Mouse (Mus musculus) liver, embryonic 12.5 days (tissue): ENCODE measurements around the gene Fth1. TPM values are rescaled to one million over a fixed set of nuclear protein-coding genes. Genes with fewer than 3 reads are reported as not detected.

Experiments
- ATAC-seq: fragments of 200-750 bp; cut with Nextera tagmentation; 2 replicates; pipeline ENCODE4 v1.8.0; 2017; ENCODE audit warnings: moderate number of reproducible peaks, mild to moderate bottlenecking, moderate library complexity
- H3K27ac ChIP-seq: fragments of 300-500 bp; sonication (generic); 2 replicates; pipeline ENCODE4 v1.5.1; 2016; ENCODE audit warnings: mild to moderate bottlenecking
- H3K27me3 ChIP-seq: fragments of 300-500 bp; sonication (generic); replicated peaks from 2 replicates; pipeline ENCODE4 v1.6.1; 2016; ENCODE audit warnings: mild to moderate bottlenecking, moderate library complexity
- H3K36me3 ChIP-seq: fragments of 300-500 bp; sonication (generic); 2 replicates; pipeline ENCODE4 v1.6.1; 2016; ENCODE audit warnings: mild to moderate bottlenecking, moderate library complexity
- H3K4me1 ChIP-seq: fragments of 300-500 bp; sonication (generic); 2 replicates; pipeline ENCODE4 v1.6.1; 2016
- H3K4me2 ChIP-seq: fragments of 300-500 bp; sonication (generic); 2 replicates; pipeline ENCODE4 v1.6.1; 2016; ENCODE audit warnings: mild to moderate bottlenecking, moderate library complexity
- H3K4me3 ChIP-seq: fragments of 300-500 bp; sonication (generic); 2 replicates; pipeline ENCODE4 v1.5.1; 2016; ENCODE audit warnings: mild to moderate bottlenecking, moderate library complexity
- H3K9ac ChIP-seq: fragments of 300-500 bp; sonication (generic); 2 replicates; pipeline ENCODE4 v1.6.1; 2016; ENCODE audit warnings: mild to moderate bottlenecking, moderate library complexity
- H3K9me3 ChIP-seq: fragments of 300-500 bp; sonication (generic); replicated peaks from 2 replicates; pipeline ENCODE4 v1.6.1; 2016; ENCODE audit warnings: mild to moderate bottlenecking, moderate library complexity
- WGBS: fragments of 180-500 bp; shearing (Covaris S2); methylation state at CpG from one replicate; pipeline ENCODE4 v1.1.7; 2016; ENCODE audit not compliant: insufficient replicate concordance; 5-methylcytosine and 5-hydroxymethylcytosine counted together
- polyA plus RNA-seq: library from polyadenylated mRNA; unstranded; fragments of >200 nt; fragmentation: Nextera tagmentation; extraction: Ambion mirVana; gene quantifications from 2 replicates; pipeline ENCODE4 v1.2.1, GENCODE M21; 2016

Fth1 gene
- polyA plus RNA-seq, 1 experiment from 2014 or later: 5,262 TPM

GRCm38 (mm10) chr19:10034356-10034755 is 54.0 kb downstream of the Fth1 start:
- H3K36me3 ChIP-seq: peaks cover 92% of the 10 kb centered on the region
- H3K4me2 ChIP-seq: no peak overlapping the region
- H3K9me3 ChIP-seq: no peaks in the 10 kb centered on the region
- no peak overlapping the region for H3K9ac ChIP-seq
- no peaks in the 10 kb centered on the region for H3K27me3 ChIP-seq
- 82% methylated on average over 5 of the region's 5 CpGs for WGBS
- no peak for ATAC-seq
- peaks cover 37% of the 10 kb centered on the region for H3K4me1 ChIP-seq
- H3K27ac ChIP-seq: no peak overlapping the region
- H3K4me3 ChIP-seq: no peak overlapping the region

Other genes starting within 250 kb of the Fth1 start
- gene Scgb2a2, start 133.0 kb upstream of the Fth1 start, polyA plus RNA-seq: not detected in 2 replicates
- gene Incenp, start 81.0 kb upstream of the Fth1 start, polyA plus RNA-seq: 157 and 159 TPM in 2 replicates
- 0.17 and 0.32 TPM in 2 replicates for gene Best1, start 21.0 kb downstream of the Fth1 start, polyA plus RNA-seq
- gene Rab3il1, start 21.1 kb downstream of the Fth1 start, polyA plus RNA-seq: 189 and 191 TPM in 2 replicates
- 6.9 and 10.0 TPM in 2 replicates for gene Fads3, start 61.0 kb downstream of the Fth1 start, polyA plus RNA-seq
- gene Fads2, start 121.1 kb downstream of the Fth1 start, polyA plus RNA-seq: 88.4 and 89.9 TPM in 2 replicates
- 86.4 and 91.6 TPM in 2 replicates for gene Fads1, start 202.3 kb downstream of the Fth1 start, polyA plus RNA-seq
- 350 and 353 TPM in 2 replicates for gene Tmem258, start 223.4 kb downstream of the Fth1 start, polyA plus RNA-seq
- 198 and 200 TPM in 2 replicates for gene Fen1, start 223.6 kb downstream of the Fth1 start, polyA plus RNA-seq